Mouse (Mus musculus) brain, embryonic 14.5 days (tissue): ENCODE measurements at regions not wholly inside any gene's neighbourhood (a gene's known extent, or its start where the extent isn't known, plus 50 kb on each side); places are given as distances from the start of the nearest gene placed in this dataset.

Experiments used
- DNase-seq: peaks from one replicate; pipeline ENCODE4 v3.0.0-alpha.2; 2011; ENCODE audit warnings: low read depth
- CTCF ChIP-seq: fragments of 200-500 bp; IDR thresholded peaks from 2 replicates; pipeline ENCODE4 v1.5.1; 2012; ENCODE audit warnings: inconsistent platforms, mild to moderate bottlenecking, moderate library complexity, borderline replicate concordance; ENCODE audit not compliant: insufficient read depth, insufficient read length; ENCODE audit errors: extremely low read depth
- POLR2A ChIP-seq: fragments of 200-500 bp; IDR thresholded peaks from 2 replicates; pipeline ENCODE4 v1.6.1; 2012; ENCODE audit warnings: mild to moderate bottlenecking, inconsistent platforms, borderline replicate concordance; ENCODE audit not compliant: poor library complexity, insufficient read depth, insufficient read length, severe bottlenecking; ENCODE audit errors: extremely low read depth

DNA sequence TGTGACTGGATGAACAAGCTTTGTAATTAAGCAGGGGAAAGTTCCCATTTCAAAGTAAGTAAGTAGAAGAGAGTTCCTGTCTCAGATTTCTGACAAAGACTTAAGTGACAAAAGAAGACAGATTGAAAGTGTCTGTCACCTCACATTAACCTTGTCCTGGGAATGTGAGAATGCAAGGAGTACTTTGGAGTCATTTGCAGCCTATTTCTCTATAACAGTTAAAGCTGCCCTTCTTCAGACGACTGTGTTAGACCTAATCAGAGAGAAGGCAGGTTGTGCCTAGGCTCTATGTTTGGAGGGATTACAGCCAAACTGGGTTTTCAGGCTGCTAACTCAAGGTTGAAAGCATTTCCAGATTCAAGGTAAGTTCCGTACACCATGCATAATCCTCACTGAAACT, 446.5 kb downstream of the Pdgfc start:
- TF ChIP-seq POLR2A (no peak), CTCF (no peak)
- DNase-seq, result no peak

DNA sequence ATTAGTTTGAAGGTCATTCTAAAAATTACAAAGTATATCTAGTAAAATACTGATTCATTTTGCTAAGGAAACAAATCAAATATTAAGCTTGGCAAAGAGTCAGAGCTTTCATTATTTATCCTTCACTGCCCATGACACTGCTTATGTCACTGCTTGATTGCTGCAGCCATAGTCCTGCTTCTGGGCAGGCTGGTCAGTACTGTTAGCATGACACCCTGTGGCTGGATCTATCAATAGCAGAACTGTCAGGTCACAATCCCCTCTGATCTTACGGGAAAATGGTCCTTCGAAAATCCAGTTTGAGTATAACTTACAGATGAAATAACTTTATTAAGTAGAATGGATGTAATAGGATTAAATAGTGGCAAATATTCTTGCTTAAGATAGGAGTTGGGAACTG, 447.1 kb downstream of the Pdgfc start:
- peak; percentile 34 for DNase-seq
- no peak for TF ChIP-seq POLR2A
- TF ChIP-seq CTCF, result peak; percentile 32; the same call in 1 of the 2 replicates

- TF ChIP-seq CTCF, result no peak
- no peak for TF ChIP-seq POLR2A
Measured at GRCm38 (mm10) chr3:81505316-81505715, 427.1 kb upstream of the Ctso start.

GRCm38 (mm10) chr3:81508611-81509010, 423.8 kb upstream of the Ctso start:
- DNase-seq, result peak; percentile 6
- TF ChIP-seq POLR2A, result no peak
- no peak for TF ChIP-seq CTCF

More at GRCm38 (mm10) chr3:81505316-81505715, 427.1 kb upstream of the Ctso start:
- DNase-seq, result no peak

DNA sequence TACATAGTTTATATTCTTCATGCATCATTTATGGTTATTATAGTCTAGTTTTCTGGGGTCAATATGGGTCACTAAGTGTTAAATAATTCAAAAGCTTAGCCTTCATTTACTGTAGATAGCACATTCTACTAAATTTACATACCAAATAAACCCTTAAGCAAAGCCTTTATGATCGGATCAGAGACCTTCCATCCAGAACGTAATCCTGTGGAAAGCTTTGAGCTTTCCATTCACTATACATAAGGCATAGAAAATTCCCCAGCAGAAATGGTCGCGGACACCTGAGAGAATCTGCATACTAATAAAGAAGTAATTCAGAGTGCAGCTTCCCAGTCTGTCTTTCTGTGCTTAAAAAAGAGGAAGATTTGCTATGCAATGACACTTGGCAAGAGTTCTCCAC, 410.6 kb upstream of the Ctso start:
- DNase-seq, result peak; percentile 37

GRCm38 (mm10) chr3:81530872-81531271, 401.5 kb upstream of the Ctso start:
- TF ChIP-seq CTCF (no peak), POLR2A (no peak)

More for the DNA sequence above, 410.6 kb upstream of the Ctso start:
- TF ChIP-seq CTCF, result no peak
- TF ChIP-seq POLR2A, result no peak

DNA sequence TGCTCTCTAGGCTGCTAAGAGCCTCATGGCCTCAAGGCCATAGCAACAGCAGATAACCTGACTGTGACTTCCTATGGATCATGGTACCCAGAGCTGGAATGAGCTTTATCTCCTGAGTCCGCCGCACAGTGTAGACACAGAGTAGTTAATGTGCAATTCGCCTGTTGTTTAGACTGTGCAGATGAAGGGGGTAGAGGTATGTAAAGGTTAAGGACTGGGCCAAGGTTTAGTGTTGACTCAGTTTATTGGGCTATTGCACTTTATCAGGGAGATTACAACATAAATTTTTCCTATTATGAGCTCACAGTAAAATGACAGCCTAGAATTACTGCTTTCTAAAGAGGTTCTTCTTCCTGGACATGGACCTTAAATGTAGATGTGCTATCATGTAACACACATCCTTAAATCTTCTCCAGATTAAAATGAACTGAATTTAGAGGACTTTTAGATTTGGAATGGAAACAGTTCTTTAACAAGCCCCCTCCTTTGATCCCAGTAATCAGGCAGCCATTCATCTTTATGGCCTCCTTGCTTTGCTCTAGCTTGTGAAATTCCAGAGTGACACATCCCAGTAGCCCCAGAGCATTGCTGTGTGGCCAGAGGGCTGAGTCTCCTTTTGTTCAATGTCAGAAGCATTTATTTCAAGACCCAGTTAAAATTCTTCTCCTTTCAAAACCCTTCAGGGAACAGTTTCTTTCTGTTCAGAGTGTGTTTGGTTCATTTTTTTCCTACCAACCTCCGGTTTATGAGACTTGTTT, 396.8 kb upstream of the Ctso start:
- DNase-seq, result peak; percentile 38
- TF ChIP-seq CTCF (no peak), POLR2A (no peak)

More at GRCm38 (mm10) chr3:81530872-81531271, 401.5 kb upstream of the Ctso start:
- no peak for DNase-seq

DNA sequence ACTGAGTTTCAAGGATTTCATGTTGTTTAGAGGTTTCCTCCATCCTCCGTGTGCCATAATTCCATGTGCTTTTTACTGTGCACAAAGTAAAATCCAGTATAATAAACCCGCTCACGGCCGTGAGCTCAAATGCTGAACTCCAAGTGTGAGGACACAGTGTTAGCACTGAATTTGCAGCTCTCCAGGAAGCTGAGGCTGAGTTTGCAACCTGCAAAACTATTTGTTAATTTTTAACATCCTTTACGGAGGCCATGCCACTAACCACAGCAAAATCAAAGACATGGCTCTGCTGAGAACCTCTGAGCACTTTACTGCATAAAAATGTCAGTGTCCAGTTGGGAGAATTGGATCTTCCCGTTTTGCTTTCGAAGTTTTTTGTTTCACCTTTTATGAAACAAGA, 377.6 kb upstream of the Ctso start:
- TF ChIP-seq POLR2A (no peak), CTCF (no peak)

GRCm38 (mm10) chr3:81562610-81563258, 369.7 kb upstream of the Ctso start:
- DNase-seq, result no peak

More for the DNA sequence above, 377.6 kb upstream of the Ctso start:
- DNase-seq, result no peak

DNA sequence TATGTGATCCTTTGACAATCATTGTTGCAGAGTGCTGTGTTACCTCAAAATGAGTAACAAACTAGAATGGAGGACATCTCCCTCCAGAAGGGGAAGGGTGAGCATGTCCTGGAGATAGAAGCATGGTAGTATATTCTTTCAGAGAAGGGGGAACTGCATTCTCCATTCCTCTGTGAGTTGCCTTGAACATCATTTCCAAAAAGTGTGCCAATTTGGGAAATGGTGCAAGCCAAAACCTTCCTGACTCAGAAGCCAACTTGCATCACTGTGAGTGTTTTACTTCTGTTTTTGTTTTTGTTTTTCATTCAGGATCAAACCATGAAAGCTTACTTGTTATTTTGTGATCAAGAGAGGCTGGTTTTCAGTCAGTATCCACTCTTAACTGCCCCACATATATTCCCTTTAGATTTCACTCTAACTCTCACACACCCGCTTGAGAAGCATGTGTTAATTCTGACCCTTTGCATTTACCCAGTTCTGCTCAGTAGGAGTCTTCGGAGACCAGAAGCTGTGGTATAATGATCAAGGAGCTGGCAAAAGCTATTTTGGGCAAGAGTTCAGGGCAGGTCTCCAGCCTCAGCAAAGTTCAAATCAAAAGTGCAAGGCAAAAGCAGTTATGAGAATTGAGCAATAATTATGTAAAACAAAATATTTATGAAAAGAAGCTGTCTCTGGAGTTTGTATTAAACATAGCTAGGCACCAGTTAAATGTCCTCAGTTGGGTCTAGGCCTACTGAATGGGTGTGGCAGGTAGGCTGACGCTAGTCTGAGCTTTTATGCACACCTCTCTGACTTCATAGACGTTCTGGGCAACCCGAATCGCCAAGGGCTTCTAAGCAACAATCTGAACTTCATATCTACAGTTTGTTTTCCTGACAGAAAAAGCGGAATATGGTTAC, 368.3 kb upstream of the Ctso start:
- no peak for TF ChIP-seq POLR2A
- no peak for TF ChIP-seq CTCF
- DNase-seq, result no peak

More at GRCm38 (mm10) chr3:81562610-81563258, 369.7 kb upstream of the Ctso start:
- TF ChIP-seq POLR2A (no peak), CTCF (no peak)

- TF ChIP-seq POLR2A, result no peak
- no peak for TF ChIP-seq CTCF
- no peak for DNase-seq
Measured at GRCm38 (mm10) chr3:81564757-81565063, 367.7 kb upstream of the Ctso start.
